In genomic region chr10:52331007-52331406, GRCm38 (mm10) we compare ENCODE assay signal across 8 mouse cellular contexts. TPM values are rescaled to one million over a fixed set of nuclear protein-coding genes. Genes with fewer than 3 reads are reported as not detected.
DNase-seq lines count a peak whose midpoint lies in the region; TF ChIP-seq lines count a peak whose summit lies in the region.

No protein-coding gene starts in this region.

- peak; percentile 75 for TF ChIP-seq CTCF in gastrocnemius, adult 2 months (IDR thresholded peaks at IDR 0.05)

- H3K27ac ChIP-seq in gastrocnemius, adult 2 months: no peak overlapping the region

- no peak overlapping the region for H3K4me3 ChIP-seq in gastrocnemius, adult 2 months

- DNase-seq in gastrocnemius, adult 2 months: no peak
- DNase-seq in gastrocnemius, postnatal 14 days: no peak
- DNase-seq in right cerebral cortex, adult 2 months (ENCODE audit: low spot score in 2 of 2): peak; percentile 37 to 68
- no peak for DNase-seq in right cerebral cortex, postnatal 25 days
- DNase-seq in cerebellum, adult 8-10 months: peak; percentile 31
- DNase-seq in kidney, postnatal 36 days: peak; percentile 67 to 74
- peak; percentile 39 for DNase-seq in naive thymus-derived CD4-positive, alpha-beta T cell, adult 2 months (ENCODE audit: low read depth)
- DNase-seq in ovary, adult 18-20 months (ENCODE audit: low spot score): no peak

- intact Hi-C loops in gastrocnemius, adult 2 months (cut with DNase I): loop anchor here (2.0 to 10.0 kb wide), 3 partner anchors 98 to 226 kb away; partner anchors contain the start of gene Dcbld1
- intact Hi-C loops in gastrocnemius, postnatal 14 days (cut with DNase I; ENCODE audit: low total_unique reads): no loop called here

RNA-seq across cellular contexts. Expression of gene Gm26741, which starts 27.6 kb away (rescaled TPM):
- not detected for total RNA-seq in gastrocnemius, adult 2 months (2021)
- not detected for total RNA-seq in gastrocnemius, postnatal 14 days (2021)

RNA-seq across cellular contexts. Expression of gene Gopc, which starts 50.9 kb away (rescaled TPM):
- total RNA-seq in gastrocnemius, adult 2 months (2021): 1 to 10 TPM; 7.6 to 9.3 TPM
- 10 to 100 TPM; 10.4 to 11.3 TPM for total RNA-seq in gastrocnemius, postnatal 14 days (2021)

RNA-seq across cellular contexts. Expression of gene Nepn, which starts 57.8 kb away (rescaled TPM):
- not detected for total RNA-seq in gastrocnemius, adult 2 months (2021)
- not detected for total RNA-seq in gastrocnemius, postnatal 14 days (2021)

Comparison
In these comparisons a context has a peak if more than half of its experiments do, and no peak if none do; other contexts are left out.
1. DNase-seq: peak in right cerebral cortex, adult 2 months (2 of 2), cerebellum, adult 8-10 months (single experiment), kidney, postnatal 36 days (2 of 2) and naive thymus-derived CD4-positive, alpha-beta T cell, adult 2 months (single experiment); none in gastrocnemius, adult 2 months (single experiment), gastrocnemius, postnatal 14 days (single experiment), right cerebral cortex, postnatal 25 days (single experiment) and ovary, adult 18-20 months (single experiment).